Mouse (Mus musculus) E14TG2a.4 (cell line): ENCODE data around the gene Togaram2.

Experiments
- CTCF ChIP-seq: conservative IDR thresholded peaks from 2 replicates; pipeline ENCODE4 v1.5.1; 2014; ENCODE audit warnings: low read length
- NANOG ChIP-seq: IDR thresholded peaks from 2 replicates; pipeline ENCODE4 v1.6.1; 2014; ENCODE audit warnings: borderline replicate concordance, low read length, mixed read lengths

DNA sequence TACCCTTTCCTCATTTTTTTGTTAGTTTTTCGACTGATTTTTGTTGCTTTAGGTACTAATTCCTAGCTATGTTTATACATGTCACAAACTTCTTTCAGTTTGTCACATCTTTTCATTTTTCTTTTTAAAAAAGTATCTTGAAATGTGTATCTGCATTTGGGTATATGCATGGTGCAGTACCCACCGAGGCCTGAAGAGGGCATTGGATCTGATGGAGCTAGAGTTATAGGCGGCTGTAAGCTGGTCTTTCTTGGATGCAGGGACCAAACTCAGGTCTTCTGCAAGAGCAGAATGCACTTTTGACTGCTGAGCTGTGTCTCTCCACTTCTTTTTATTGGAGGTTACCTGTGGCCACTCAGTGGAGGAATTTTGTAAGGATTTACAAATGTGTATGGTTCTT, 105.6 kb downstream of the Togaram2 start:
- TF ChIP-seq CTCF = peak; percentile 97
- no peak for TF ChIP-seq NANOG
